Mouse (Mus musculus) mature B cell (primary cell): ENCODE results near the gene Mrpl45.
"Not testable (repeated sequence)": the region's sequence is repeated elsewhere in the genome, so short reads cannot be mapped to it uniquely, and the experiment has no call there.

ENCODE experiments used
- in situ Hi-C: fragments of 300-500 bp; cut with MboI; formaldehyde crosslinking; loops from 2 replicates; pipeline ENCODE4 v1.14.3; 2019

Mrpl45 gene

DNA sequence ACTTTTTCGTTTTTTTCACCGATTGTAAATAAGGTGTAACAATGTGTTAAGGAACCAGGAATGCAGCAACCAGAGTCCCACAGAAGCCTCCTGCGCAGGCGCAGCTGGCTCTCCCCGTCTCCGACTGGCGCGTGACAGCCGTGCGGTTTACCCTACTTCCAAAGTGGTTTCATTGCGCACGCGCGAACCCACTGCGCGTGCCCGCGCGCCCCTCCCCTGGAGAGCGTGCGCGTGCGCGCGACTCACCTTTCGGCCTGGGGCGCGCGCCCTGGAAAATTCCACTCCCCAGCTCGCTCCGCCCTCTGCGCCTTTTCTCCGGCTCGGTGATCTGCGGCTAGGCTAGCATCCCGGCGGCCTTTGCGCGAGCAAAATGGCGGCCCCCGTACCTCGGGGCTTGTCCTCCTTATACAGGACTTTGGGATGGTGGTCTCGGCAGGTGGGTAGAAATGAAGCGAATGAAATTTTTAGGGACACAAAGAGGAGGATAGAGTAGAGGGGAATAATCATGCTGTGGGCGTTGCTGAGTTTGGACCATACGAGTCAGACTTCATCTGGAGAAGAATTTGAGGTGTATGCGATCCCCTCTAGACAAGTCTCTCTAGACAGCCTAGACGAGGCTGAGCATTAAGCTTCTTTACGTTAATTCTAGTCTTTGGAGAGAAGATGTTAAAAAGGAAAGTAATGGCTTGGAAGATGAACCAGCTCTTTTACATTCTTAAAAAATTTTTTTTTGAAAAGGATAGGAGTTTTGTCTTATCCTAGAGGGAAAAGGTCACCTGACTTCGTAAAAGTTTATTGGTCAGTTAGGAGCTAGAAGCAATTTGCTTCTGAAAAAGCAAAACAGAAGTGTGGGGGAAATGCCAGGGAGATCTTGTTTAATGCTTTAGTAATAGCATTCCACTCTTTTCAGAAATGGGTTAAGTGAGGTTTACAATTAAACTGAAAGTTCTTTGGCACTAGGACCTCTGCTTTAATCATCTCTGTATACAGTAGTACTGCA, at the start of gene Mrpl45:
TSS of gene Mrpl45 (plus strand) at position 213 of the 1,000 bp plus-strand sequence.
- in situ Hi-C loops: no loop called here

DNA sequence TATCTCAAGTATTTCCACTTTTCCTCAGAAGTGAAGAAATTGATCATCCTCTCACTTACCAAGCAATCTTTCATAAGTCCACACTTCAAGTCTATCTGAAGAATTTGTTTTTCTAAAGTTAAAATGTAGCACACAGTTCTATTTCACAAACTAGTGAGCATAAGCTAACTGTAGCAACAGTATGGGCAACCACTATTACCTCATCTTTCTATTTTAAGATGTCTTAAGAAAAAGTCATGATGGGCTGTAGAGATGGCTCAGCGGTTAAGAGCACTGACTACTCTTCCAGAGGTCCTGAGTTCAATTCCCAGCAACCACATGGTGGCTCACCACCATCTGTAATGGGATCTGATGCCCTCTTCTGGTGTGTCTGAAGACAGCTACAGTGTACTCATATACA, 49.0 kb upstream of the Mrpl45 start:
- in situ Hi-C loops: not testable (repeated sequence)

DNA sequence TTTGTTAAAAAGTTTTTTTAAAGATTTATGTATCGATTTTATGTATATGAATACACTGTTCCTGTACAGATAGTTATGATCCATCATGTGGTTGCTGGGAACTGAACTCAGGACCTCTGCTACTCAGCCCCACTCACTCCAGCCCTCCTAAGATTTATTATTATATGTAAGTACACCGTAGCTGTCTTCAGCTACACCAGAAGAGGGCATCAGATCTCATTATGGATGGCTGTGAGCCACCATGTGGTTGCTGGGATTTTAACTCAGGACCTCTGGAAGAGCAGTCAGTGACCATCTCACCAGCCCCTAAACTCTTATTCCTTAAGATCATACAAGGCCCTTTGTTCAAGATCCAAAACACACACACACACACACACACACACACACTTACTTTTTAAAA, 45.5 kb upstream of the Mrpl45 start:
- in situ Hi-C loops: not testable (repeated sequence)

DNA sequence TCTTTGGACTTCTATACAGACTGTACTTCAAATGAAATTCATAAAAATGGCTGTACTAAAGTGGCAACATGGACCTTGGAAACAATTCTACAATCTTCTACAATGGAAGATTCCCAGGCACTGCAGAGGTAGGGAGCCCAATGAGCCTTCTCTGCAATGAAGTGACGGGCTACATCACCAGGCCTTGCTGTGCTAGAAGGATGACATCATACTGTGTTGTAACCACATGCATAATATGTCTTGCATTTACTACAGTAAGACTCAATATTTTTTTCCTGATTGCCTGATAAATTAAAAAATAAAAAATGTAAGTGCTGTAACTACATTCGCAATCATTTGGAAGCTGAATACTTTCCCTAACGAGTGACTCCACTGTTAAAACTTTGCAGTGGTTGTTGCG, 42.7 kb upstream of the Mrpl45 start:
- in situ Hi-C loops: no loop called here

DNA sequence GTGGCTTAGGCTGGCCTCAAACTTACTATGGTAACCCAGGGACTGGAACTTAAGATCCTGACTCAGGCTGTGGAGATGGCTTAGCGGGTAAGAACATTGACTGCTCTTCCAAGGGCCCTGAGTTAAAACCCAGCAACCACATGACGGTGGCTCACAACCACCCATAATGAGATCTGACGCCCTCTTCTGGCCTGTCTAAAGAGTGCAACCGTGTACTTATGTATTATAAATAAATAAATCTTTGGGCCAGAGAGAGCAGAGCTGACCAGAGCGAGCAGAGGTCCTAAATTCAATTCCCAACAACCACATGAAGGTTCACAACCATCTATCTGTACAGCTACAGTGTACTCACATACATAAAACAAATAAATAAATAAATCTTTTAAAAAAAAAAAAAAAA, 41.9 kb upstream of the Mrpl45 start:
- in situ Hi-C loops: no loop called here

DNA sequence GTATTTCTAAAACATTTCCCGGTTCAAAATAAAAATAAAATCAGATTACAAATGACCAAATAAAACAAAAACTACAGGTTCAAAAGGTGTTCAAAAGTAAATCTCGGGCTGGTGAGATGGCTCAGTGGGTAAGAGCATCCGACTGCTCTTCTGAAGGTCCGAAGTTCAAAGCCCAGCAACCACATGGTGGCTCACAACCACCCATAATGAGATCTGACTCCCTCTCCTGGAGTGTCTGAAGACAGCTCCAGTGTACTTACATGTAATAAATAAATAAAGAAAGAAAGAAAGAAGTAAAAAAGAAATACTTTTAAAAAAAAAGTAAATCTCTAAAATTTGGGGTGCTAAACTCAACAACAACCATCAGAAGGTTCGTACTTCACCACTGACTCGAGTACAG, 40.6 kb upstream of the Mrpl45 start:
- in situ Hi-C loops: not testable (repeated sequence)

DNA sequence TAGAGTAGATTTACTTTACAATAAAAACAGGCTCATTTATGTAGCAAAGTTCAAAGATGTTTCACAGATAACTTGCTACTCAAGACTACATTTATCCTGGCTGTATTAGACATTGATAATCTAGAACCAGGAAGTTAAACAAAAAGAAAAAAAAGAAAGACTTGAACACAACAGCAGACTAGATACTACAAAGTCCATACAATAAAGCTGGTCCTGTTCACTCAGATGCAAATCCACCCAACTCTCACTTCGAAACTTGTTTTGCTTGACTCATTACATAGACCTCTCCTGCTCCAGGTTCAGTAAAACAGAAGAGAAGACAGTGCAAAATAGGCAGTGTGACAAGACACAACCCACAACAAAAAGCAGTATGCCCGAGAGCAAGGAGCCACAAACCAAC, 40.2 kb upstream of the Mrpl45 start:
- in situ Hi-C loops: no loop called here

DNA sequence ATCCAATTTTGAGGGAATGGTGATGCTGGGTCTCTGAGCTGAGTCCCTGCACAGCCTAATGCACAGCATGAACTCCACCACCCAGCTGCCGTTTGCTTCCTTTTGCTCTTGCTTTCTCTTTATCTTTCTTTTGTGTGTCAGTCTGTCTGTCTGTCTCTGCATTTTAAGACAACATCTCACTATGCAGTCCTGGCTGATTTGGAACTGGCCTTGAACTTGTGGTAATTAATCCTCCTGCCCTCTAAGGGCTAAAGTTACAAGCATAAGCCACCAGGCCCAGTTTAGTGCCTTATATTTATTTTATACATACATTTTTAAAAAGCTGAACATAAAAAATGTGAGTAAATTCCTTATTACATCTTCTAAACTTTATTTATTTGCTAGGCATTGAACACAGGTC, 39.5 kb upstream of the Mrpl45 start:
- in situ Hi-C loops: no loop called here

DNA sequence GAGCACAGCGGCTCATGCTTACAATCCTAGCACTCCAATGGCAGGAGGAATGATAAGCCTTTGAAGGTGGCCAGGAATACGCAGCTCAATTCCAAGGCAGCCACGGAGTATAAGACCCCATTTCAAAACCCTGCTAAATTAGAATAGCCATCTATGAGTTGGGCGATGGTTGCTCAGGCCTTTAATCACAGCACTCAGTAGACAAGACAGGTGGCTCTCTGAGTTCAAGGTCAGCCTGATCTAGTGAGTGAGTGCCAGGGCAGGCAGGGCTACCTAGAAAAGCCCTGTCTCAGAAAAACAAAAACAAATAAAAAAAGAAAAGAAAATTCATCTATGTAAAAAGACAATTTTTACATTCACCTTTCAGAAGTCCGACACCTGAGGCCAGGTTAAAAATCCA, 38.4 kb upstream of the Mrpl45 start:
- in situ Hi-C loops: no loop called here

DNA sequence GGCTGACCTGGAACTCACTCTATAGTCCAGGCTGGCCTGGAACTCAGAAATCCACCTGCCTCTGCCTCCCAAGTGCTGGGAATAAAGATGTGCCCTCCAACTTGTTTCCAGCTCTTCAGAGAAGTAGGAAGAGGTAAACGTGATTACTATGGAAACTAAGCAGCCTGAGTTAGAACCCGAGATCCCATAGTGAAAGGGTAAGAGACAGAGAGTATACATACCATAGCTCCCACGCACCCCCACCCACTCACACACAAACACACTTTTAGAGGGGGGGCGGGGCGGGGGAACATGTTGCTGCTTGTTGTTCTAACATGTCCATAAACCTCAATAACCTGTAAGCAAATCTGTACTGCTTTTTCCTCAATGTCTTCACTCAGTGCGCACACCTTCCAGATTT, 37.1 kb upstream of the Mrpl45 start:
- in situ Hi-C loops: no loop called here

DNA sequence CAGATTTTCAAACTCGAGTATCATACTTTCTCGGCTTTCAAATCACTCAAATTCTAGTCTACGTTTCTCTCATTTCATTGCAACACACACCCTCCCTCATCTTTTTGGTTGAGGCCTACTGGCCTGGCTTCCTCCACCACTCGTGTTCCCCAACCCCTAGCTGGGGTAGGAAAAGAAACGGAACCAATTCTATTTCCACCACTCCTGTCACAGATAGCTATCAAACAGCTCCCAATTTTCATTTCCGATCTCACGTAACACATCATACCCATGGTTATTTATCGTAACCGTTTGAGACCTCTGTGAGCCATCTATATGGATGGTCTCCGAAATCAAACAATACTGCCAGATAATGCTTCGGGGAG, 36.5 kb upstream of the Mrpl45 start:
- in situ Hi-C loops: no loop called here

DNA sequence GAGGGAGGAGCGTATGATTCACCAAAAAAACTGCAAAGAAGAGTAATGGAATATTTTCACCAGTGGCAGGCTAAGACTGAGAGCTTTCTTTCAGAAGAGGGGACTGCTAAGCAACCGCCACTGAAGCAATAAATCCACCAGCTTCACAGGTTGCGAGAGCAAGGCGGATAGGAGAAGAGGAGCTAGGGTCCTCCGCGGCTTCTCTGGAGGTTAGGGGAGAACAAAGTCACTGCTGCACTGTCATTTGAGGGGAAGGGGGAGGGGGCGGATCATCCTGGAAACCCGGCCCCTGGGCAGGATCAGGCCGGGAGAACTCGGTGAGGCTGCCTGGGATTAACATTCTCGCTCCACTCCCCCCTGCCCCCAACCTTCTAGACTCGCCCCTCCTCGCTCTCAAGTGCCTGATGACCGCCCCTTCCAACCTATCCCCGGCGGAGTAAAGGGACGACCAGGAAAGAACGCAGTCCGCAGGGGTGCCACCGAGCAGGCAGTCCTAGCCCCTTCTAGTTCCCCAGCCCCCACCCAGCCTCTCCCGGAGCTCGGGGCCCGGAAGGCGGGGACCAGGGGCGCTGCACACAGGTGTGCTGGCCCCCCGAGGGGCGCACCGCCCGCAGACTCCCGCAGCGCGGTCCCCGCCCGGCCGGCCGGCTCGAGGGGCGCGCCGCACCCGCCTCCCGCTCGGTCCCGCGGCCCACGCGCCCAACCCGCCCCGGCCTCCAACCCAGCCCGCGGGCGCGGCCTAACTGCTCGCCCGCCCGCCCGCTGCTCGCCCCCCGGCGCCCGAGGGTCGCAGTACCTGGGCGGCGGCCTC, 35.9 kb upstream of the Mrpl45 start:
- in situ Hi-C loops: no loop called here

DNA sequence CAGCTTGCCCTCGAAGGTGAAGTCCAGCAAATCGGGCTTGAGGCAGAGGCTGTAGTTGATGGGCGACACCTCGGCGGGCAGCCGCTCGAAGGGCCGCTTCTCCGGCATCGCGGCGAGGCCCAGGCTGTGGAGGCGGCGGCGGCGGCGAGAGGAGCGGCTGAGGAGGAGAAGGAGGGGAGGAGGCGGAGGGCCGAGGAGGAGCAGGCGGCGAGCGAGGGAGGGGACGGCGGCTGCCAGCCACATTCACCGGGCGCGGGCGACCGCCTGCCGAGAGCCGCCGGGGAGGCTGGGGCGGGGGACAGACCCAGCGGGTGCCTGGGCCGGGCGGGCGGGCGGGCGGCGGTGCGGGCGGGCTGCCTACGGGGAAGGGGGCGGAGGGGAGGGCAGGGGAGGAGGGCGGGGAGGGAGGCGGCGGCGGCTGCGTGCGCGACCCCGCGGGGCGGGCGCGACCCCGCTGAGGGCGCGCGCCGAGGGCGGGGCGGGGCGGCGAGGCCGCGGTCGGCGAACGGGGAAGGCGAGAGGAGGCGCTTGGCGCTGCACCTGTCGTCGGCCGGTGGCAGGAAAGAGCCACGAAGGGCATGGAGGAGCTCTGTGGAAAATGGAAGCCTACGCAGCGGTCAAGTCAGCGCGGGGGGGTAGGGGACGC, 35.2 kb upstream of the Mrpl45 start, which contains the start of gene Npepps:
TSS of gene Npepps (minus strand) at position 423 of the 646 bp plus-strand sequence.
- in situ Hi-C loops: no loop called here

DNA sequence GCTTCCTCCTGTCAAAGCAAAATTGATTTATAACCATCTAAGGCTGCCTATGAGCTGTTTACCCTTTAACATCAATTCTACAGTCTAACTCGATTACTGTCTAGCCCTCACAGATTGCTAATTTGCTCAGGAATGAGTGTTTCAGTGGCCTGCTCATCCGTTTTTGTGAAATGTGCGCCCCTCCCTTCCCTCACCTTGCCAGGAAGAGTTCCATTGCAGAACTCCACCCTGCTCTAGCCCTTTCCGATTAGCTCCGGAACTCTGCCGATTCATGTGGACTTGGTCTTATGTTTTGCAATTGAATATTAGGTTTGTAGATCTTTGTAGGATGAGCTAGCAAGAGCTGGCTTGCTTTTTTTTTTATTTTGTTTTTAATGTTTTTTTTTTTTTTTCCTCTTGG, 33.3 kb upstream of the Mrpl45 start:
- in situ Hi-C loops: no loop called here

DNA sequence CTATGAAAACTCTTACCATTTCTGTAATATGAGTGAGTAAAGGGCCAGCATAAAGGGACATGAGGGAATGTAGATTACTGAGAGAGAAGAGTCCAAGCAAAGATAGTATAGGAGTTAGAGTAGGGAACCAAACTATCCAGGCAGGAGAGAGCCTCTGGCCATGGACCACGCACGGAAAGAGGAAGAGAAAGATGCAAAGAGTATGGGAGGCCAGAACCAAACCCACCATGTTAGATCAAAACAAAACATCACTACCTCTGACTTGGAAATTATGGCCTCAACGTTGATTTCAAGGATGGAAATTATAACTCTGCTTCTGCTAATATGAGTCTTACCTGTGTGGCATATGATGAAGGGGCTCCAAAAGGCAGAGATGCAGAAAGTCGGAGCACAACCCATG, 30.7 kb upstream of the Mrpl45 start:
- in situ Hi-C loops: no loop called here

DNA sequence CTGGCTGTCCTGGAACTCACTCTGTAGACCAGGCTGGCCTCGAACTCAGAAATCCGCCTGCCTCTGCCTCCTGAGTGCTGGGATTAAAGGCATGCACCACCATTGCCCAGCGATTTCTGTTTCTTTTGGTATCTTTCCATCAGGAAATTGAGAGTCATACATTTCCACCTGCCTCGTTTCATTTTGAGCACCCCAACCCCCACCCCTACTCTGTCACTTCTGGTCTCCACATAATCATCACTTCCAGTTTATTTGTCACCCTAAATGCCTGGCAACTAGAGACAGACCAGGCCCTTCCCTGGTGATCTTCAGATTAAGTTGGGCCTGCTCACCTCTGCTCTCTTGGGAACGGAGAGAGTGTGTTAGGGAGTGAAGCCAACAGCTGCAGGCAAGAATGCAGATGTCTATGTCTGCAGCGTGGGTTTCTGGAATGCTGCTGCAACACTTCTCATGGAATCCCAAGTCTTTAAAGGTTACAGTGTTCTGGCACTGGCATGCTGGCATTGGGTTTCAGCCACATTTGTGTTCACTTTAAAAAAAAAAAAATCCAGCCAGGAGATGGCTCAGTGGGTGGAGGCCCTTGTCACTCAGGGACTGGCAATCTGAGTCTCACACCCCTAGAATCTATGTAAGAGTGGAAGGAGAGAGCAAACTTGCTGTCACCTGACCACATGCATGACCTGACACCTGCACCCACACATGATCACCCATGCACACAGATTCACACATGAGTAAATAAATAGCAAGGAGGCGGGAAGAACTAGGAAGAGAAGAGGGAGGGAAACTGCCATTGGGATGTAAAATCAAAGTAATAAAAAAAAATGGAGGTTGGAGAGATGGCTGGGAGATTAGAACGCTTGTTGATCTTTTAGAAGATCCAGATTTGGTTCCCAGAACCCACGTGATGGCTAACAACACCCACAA, 29.4 kb upstream of the Mrpl45 start:
- in situ Hi-C loops: no loop called here

DNA sequence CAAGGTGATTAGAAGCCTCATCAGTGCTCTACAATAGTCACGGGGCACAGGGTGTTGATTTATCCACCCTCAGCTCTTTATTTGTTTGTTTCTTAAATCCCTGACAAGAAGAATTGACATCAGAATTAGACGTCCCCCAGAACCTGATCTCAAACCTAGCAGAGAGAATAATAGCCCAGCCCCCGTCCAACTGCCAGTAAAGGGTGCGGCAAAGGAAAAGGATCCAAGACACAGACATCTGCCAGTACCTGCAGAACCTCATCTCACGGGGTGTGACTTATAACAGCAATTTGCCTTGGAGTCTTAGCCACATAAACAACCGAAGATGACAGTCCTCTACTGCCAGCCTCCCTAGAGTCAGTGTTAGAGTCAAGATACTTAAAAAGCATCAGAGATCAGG, 28.5 kb upstream of the Mrpl45 start:
- in situ Hi-C loops: no loop called here

DNA sequence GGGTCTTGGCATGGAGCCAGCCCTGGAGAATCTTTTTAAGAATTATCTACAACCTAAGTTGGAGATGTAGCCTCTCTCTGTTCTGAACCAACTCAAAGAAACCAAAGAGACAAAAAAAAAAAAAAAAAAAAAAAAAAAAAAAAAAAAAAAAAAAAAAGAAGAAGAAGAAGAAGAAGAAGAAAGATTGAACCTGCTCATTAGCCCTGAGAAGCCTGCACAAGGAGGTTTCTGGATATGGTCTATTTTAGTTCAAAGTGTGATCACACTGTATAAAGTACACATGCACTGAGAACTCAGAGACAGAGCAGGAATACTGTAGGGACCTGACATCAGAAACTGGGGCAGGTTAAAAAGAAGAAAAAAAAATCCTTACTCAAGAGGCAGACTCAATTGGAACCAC, 27.9 kb upstream of the Mrpl45 start:
- in situ Hi-C loops: no loop called here

DNA sequence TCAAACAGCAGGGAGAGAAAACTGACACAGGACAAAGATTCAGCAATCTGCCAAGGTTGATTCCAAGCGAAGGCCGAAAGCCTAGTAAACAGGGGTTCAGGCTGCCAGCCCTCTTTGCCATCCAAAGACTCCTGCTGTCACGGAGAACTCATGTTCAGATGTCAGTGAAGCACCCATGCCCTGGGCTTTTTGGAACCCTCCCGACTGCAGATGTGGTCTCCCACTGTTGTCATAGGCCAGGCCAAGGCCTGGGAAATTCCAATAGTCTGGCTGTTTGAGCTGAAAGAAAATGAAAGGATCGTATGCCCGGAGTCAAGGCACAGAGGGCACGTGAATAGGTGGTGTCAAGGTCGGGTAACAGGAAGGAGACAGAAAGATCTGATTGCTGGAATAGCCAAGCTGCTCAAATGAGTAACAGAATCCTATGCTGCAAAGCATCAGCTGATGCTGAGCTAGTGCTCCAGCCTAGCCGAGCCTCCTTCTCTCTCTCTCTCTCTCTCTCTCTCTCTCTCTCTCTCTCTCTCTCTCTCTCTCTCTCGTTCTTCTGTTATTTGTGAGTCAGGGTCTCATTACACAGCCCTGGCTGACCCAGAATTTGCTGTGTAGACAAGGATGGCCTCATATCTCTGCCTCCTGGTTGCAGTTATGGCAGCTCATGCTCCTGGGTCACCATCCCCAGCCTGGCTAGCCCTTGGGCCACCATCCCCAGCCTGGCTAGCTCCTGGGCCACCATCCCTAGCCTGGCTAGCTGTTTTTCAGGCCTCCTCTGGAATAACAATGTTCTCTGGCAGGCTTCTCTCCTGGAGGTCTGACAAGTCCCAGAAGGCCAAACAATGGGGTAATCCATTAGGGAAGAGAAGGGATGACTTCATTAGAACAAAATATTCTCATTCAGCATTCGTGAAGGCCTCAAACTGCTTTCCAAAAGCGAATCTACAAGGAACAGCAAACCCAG, 26.0 kb upstream of the Mrpl45 start:
- in situ Hi-C loops: no loop called here

DNA sequence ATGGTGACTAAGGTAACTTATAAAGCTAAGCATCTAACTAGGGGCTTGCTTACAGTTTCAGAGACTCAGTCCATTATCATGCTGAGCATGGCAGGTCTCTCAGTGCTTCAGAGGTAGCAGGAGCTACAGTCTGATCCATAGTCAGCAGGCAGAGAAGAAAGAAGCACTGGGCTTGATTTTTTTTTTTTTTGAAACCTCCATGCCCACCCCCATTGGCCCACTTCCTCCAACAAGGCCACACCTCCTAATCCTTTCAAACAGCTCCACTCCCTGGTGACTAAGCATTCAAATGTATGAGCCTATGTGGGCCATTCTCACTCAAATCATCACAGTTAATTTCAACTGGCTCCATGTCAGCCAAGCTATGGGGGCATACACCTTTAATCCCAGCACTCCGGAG, 22.8 kb upstream of the Mrpl45 start:
- in situ Hi-C loops: no loop called here
